Mouse (Mus musculus) lung, embryonic 14.5 days (tissue): ENCODE data around the gene Eri3. TPM values are rescaled to one million over a fixed set of nuclear protein-coding genes. Genes with fewer than 3 reads are reported as not detected.
A peak's percentile ranks its signal among the peaks of the same experiment; 100 is the strongest.

ENCODE experiments used
- ATAC-seq: fragments of 200-750 bp; cut with Nextera tagmentation; 2 replicates; pipeline ENCODE4 v1.8.0; 2017; ENCODE audit warnings: mild to moderate bottlenecking, moderate TSS enrichment, moderate library complexity; ENCODE audit not compliant: insufficient read depth
- DNase-seq: peaks from one replicate; pipeline ENCODE4 v3.0.0-alpha.2; 2015
- H3K27ac ChIP-seq: fragments of 300-500 bp; sonication (generic); 2 replicates; pipeline ENCODE4 v1.5.1; 2014; ENCODE audit warnings: low read depth, mild to moderate bottlenecking, moderate library complexity
- H3K27me3 ChIP-seq: fragments of 300-500 bp; sonication (generic); 2 replicates; pipeline ENCODE4 v1.6.1; 2014; ENCODE audit warnings: low read length, control low read depth; ENCODE audit not compliant: insufficient read depth
- H3K36me3 ChIP-seq: fragments of 300-500 bp; sonication (generic); 2 replicates; pipeline ENCODE4 v1.6.1; 2014; ENCODE audit warnings: control low read depth; ENCODE audit not compliant: insufficient read depth
- H3K4me1 ChIP-seq: fragments of 300-500 bp; sonication (generic); 2 replicates; pipeline ENCODE4 v1.6.1; 2014; ENCODE audit warnings: antibody characterized with exemption, control low read depth; ENCODE audit not compliant: insufficient read depth
- H3K4me2 ChIP-seq: fragments of 300-500 bp; sonication (generic); 2 replicates; pipeline ENCODE4 v1.6.1; 2014; ENCODE audit warnings: mild to moderate bottlenecking
- H3K4me3 ChIP-seq: fragments of 300-500 bp; sonication (generic); 2 replicates; pipeline ENCODE4 v1.5.1; 2014; ENCODE audit warnings: low read depth, low read length
- H3K9ac ChIP-seq: fragments of 300-500 bp; sonication (generic); 2 replicates; pipeline ENCODE4 v1.6.1; 2014
- H3K9me3 ChIP-seq: fragments of 300-500 bp; sonication (generic); 2 replicates; pipeline ENCODE4 v1.6.1; 2016; ENCODE audit warnings: low read depth, low read length, control low read depth
- CTCF ChIP-seq: IDR thresholded peaks from 2 replicates; pipeline ENCODE4 v1.5.1; 2016; ENCODE audit warnings: antibody characterized with exemption, low read depth
- WGBS: fragments of 180-500 bp; shearing (Covaris S2); extraction: QIAGEN DNeasy Blood & Tissue Kit; methylation state at CpG from one replicate; pipeline ENCODE4 v1.1.7; 2014; 5-methylcytosine and 5-hydroxymethylcytosine counted together
- microRNA-seq: library from miRNA; unstranded; fragments of <30 nt; microRNA quantifications from one replicate; pipeline ENCODE4, GENCODE M21; 2016; ENCODE audit warnings: borderline number of aligned reads
- polyA plus RNA-seq: library from polyadenylated mRNA; unstranded; fragments of >200 nt; fragmentation: Nextera tagmentation; extraction: Ambion mirVana; gene quantifications from 2 replicates; pipeline ENCODE4 v1.2.1, GENCODE M21; 2014

The Eri3 gene
- polyA plus RNA-seq, 1 experiment from 2014 or later, result 173 TPM

- Histone ChIP-seq H3K36me3 (no peaks in the 10 kb centered on the region), H3K27ac (no peak overlapping the region), H3K4me2 (no peak overlapping the region), H3K9me3 (no peaks in the 10 kb centered on the region), H3K27me3 (no peaks in the 10 kb centered on the region), H3K9ac (no peak overlapping the region), H3K4me1 (0 out of 2 replicates have a peak, but pooled peaks cover under 1% of the 10 kb centered on the region), H3K4me3 (no peak overlapping the region)
- no peak for ATAC-seq
- no peak for DNase-seq
- TF ChIP-seq CTCF, result no peak
- 80% methylated on average over 4 of the region's 4 CpGs for WGBS
These were observed 136.2 kb downstream of the Eri3 start for GRCm38 (mm10) chr4:117686354-117686753.

DNA sequence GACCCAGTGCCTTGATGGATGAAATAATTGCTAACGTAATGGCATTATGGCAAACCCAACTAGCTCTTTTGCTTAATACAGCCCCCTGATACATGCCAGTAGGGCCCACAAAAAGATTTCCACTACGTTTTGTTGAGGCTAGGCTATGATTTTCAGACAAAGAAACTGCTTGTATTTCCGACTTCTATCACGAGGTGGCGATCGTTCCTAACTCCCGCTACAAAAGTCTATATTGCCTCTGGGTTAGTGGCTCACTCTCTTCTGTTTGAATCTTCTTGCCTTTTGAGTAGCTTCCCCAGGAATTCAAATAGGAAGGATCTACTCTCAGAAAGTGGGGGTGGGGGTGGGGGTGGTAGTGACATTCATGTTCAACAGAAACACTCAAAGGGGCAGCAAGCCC lies 155.2 kb downstream of the Eri3 start:
- Histone ChIP-seq H3K9me3 (no peaks in the 10 kb centered on the region), H3K27me3 (no peaks in the 10 kb centered on the region), H3K4me3 (no peak overlapping the region), H3K4me2 (no peak overlapping the region), H3K9ac (no peak overlapping the region), H3K27ac (no peak overlapping the region), H3K4me1 (no peaks in the 10 kb centered on the region), H3K36me3 (no peaks in the 10 kb centered on the region)
- 2% methylated on average over 7 of the region's 7 CpGs for WGBS
- DNase-seq (peak; percentile 88), ATAC-seq (no peak)
- TF ChIP-seq CTCF, result peak; percentile 82

DNA sequence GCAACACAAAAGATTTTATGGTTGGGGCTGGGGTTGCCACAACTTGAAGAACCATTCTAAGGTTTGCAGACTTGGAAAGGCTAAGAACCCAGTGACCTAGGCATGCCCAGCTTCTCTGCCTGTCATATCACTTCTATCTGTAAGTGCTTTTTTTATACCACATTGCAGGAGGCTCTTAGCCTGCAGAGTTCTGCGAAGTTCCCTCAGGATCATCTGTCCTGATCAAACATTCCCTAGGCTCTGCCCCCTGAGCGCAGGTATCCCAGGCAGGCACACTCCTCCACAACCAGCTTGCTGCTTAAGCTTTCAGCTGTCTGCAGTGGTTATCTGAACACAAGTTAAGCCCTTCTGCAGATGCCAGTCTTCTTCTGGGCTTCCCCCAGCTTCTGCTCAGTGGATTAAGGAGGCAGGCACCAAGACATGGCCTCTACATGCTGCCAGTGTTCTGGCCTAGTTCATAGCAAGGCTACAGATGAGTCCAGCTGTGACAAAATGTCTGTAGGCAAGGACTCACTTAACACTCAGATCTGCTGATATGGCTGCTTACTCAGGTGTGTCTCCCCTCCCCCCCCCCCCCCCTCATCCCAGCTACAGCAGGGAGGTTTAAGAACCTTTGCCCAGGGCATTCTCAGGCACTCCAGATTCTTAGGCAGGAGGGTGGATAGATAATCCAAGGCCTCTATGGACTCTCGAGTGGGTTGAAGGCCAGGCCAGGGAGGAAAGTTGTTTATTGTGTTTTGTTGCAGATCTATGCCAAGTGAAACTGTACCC lies 158.8 kb downstream of the Eri3 start:
- ATAC-seq, result no peak
- H3K4me3 ChIP-seq, result no peak overlapping the region
- DNase-seq, result no peak
- no peak overlapping the region for H3K4me2 ChIP-seq
- H3K27ac ChIP-seq, result no peak overlapping the region
- 47% methylated on average over 3 of the region's 3 CpGs for WGBS
- no peaks in the 10 kb centered on the region for H3K27me3 ChIP-seq
- no peak for TF ChIP-seq CTCF
- H3K36me3 ChIP-seq, result no peaks in the 10 kb centered on the region
- H3K9ac ChIP-seq, result no peak overlapping the region
- no peaks in the 10 kb centered on the region for H3K9me3 ChIP-seq
- H3K4me1 ChIP-seq, result no peaks in the 10 kb centered on the region

DNA sequence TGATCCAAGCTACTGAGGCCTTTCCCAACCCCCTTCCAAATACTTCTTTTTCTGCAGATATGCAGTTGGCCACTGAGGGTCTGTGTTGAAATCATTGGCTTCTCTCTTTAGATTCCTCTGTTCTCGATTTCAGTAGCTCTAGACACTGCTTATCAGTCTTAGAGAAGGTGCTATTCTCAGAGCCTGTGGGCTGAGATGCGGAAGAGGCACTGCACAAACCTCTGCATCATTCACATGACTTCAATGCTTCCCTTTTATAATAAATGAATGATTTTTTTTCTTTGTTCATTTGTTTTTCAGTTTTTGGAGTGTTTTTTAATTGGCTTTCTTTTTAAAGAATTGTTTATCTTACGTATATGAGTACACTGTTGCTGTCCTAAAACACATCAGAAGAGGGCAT lies 162.1 kb downstream of the Eri3 start:
- Histone ChIP-seq H3K27me3 (no peaks in the 10 kb centered on the region), H3K4me1 (no peaks in the 10 kb centered on the region), H3K4me3 (no peak overlapping the region), H3K27ac (no peak overlapping the region), H3K9ac (no peak overlapping the region), H3K4me2 (no peak overlapping the region), H3K36me3 (no peaks in the 10 kb centered on the region), H3K9me3 (no peaks in the 10 kb centered on the region)
- ATAC-seq (no peak), DNase-seq (no peak)
- 67% methylated on average over 3 of the region's 3 CpGs for WGBS
- no peak for TF ChIP-seq CTCF

DNA sequence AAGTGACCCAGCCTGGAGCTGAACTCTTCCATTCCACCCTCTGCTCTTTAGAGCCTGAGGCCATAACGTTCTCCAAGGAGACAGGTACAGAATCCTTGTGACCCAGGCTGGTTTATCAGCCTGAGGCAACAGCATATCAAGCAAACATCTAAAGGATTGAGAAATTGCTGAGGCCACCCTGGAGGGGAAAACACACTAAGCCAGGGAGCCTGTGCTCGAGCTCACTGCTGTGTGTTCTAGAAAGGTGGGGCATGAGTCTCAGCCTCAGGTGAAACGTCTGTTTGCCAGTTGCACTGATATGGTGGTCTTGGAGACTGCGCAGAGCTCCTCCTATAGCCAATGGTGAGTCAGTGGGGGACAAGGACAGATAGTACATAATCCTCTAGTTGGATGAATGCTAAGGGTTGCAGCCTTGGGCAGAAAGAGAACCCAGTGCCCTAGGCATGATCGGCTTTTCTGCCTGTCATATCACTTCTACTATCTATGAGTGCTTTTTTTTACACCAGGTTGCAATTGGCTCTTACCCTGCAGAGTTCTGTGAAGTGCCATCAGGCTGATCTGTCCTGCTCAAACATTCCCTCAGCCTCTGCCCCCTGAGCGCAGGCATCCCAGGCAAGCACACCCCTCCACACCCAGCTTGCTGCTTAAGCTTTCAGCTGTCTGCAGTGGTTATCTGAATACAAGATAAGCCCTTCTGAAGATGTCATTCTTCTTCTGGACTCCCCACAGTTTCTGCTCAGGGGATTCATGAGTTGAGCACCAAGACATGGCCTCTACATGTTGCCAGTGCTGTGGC lies 163.3 kb downstream of the Eri3 start:
- TF ChIP-seq CTCF, result no peak
- Histone ChIP-seq H3K9me3 (no peaks in the 10 kb centered on the region), H3K36me3 (no peaks in the 10 kb centered on the region), H3K27me3 (no peaks in the 10 kb centered on the region), H3K4me3 (no peak overlapping the region), H3K4me2 (no peak overlapping the region), H3K9ac (no peak overlapping the region), H3K4me1 (no peaks in the 10 kb centered on the region), H3K27ac (no peak overlapping the region)
- no peak for DNase-seq
- no peak for ATAC-seq
- 47% methylated on average over 6 of the region's 6 CpGs for WGBS

Small RNA genes within 50 kb of the gene (microRNA-seq; reads per million reads assigned to microRNA genes)
- not detected for gene Gm25559

Other genes with a start within 250 kb of the Eri3 start
- 65.4 and 76.1 TPM in 2 replicates for gene Rnf220, start 53.3 kb upstream of the Eri3 start, polyA plus RNA-seq
- gene Dmap1, start 131.9 kb downstream of the Eri3 start, polyA plus RNA-seq, result 64.5 and 65.4 TPM in 2 replicates
- gene Gm12845, start 174.0 kb downstream of the Eri3 start, polyA plus RNA-seq, result not detected in 2 replicates
- not detected in 2 replicates for gene Klf17, start 215.3 kb downstream of the Eri3 start, polyA plus RNA-seq